Mouse (Mus musculus): ENCODE data around the gene Gm43517.

DNA sequence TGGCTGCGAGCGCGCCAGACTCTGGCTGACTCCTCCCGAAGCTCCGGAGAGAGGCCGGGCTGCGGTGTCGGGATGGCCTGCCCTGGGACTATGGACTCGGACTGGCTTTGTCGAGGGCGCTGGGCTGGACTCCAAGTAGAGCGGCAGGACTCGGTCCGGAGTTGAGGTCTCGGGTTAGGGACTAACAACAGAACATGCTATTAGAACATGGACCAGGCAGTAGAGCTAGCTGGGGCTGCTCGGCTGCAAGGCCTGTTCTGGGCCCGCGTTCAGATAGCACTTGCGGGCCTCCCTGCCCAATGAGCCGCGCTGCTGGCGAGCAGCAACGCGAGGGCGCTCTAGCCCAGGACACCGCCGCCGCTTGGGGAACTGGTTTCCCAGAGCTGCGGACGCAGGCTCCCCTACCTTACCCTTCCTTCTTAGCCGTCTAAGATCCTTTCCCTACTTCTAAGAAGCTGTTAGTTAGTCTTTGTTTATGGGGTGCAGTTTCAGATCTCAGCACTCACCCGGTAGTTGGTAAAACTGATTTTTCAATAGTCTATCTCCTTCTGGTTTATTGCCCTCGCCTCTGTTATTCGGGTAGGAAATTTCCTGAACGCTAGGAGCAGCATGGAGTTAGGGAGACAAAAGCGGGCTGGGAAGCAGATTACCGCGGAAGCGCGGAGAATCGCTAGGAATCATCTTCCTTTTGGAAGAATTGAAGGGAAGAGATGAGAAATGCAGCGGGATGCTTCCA is 6.5 kb downstream of the Gm43517 start:
- peak; percentile 30 for TF ChIP-seq CTCF (IDR thresholded peaks at IDR 0.05)
- TF ChIP-seq EP300 (IDR thresholded peaks at IDR 0.05; ENCODE audit: insufficient read depth, low read depth, low read length) = no peak
